ENCODE assay signal across 47 mouse cellular contexts in genomic region chr7:47148298-47148697, GRCm38 (mm10). TPM values are rescaled to one million over a fixed set of nuclear protein-coding genes. Genes with fewer than 3 reads are reported as not detected.
"Had no signal": no experiment of that assay in that cellular context is flagged by ENCODE, and none has a peak within 500 bp of the region (broad histone marks: within the 10 kb centered on the region; RNA-seq: fewer than 3 reads in every experiment).

No protein-coding gene starts in this region.

- H3K36me3 ChIP-seq: limb, embryonic 10.5 days; limb, embryonic 12.5 days; limb, embryonic 13.5 days; limb, embryonic 15.5 days; liver, embryonic 12.5 days; liver, embryonic 13.5 days; liver, embryonic 15.5 days; lung, embryonic 15.5 days; midbrain, embryonic 10.5 days; midbrain, embryonic 12.5 days; midbrain, embryonic 13.5 days; midbrain, embryonic 15.5 days; neural tube, embryonic 12.5 days; neural tube, embryonic 13.5 days had no signal

- H3K27me3 ChIP-seq: limb, embryonic 12.5 days; limb, embryonic 13.5 days; limb, embryonic 15.5 days; liver, embryonic 13.5 days; liver, embryonic 15.5 days; lung, embryonic 15.5 days; midbrain, embryonic 12.5 days; midbrain, embryonic 13.5 days; midbrain, embryonic 15.5 days; neural tube, embryonic 12.5 days had no signal

- ATAC-seq: liver, embryonic 12.5 days; liver, postnatal 0 days; lung, postnatal 0 days; midbrain, embryonic 13.5 days; midbrain, embryonic 15.5 days; midbrain, embryonic 16.5 days had no signal

- H3K4me2 ChIP-seq: limb, embryonic 12.5 days; limb, embryonic 13.5 days; limb, embryonic 15.5 days; liver, embryonic 11.5 days; liver, embryonic 12.5 days; liver, embryonic 13.5 days; liver, embryonic 15.5 days; lung, embryonic 14.5 days; lung, embryonic 15.5 days; midbrain, embryonic 11.5 days; midbrain, embryonic 12.5 days; midbrain, embryonic 13.5 days; midbrain, embryonic 15.5 days; neural tube, embryonic 12.5 days; neural tube, embryonic 13.5 days had no signal

- H3K9me3 ChIP-seq: limb, embryonic 10.5 days; limb, embryonic 12.5 days; limb, embryonic 13.5 days; limb, embryonic 15.5 days; liver, embryonic 12.5 days; liver, embryonic 13.5 days; liver, embryonic 15.5 days; lung, embryonic 15.5 days; megakaryocyte, embryonic 14.5 days; midbrain, embryonic 10.5 days; midbrain, embryonic 12.5 days; midbrain, embryonic 13.5 days; midbrain, embryonic 15.5 days; neural tube, embryonic 12.5 days; neural tube, embryonic 13.5 days had no signal

- DNase-seq: liver; liver, embryonic 13.5 days; liver, postnatal 0 days; lung, adult 18-20 months; lung, adult 2 months; lung, embryonic 14.5 days; lung, postnatal 10 days; lung, postnatal 14 days; lung, postnatal 36 days; lung, postnatal 4 days; midbrain, embryonic 14.5 days had no signal

- H3K4me3 ChIP-seq: limb, embryonic 10.5 days; limb, embryonic 12.5 days; limb, embryonic 13.5 days; limb, embryonic 15.5 days; liver, embryonic 12.5 days; liver, embryonic 13.5 days; liver, embryonic 15.5 days; lung, embryonic 15.5 days; megakaryocyte, embryonic 14.5 days; midbrain, embryonic 10.5 days; midbrain, embryonic 12.5 days; midbrain, embryonic 13.5 days; midbrain, embryonic 15.5 days; myocyte; neural tube, embryonic 12.5 days; neural tube, embryonic 13.5 days had no signal

- H3K9ac ChIP-seq: limb, embryonic 12.5 days; limb, embryonic 13.5 days; limb, embryonic 15.5 days; liver, embryonic 12.5 days; liver, embryonic 13.5 days; liver, embryonic 14.5 days; liver, embryonic 15.5 days; liver, postnatal 0 days; lung, embryonic 14.5 days; lung, embryonic 15.5 days; midbrain, embryonic 12.5 days; midbrain, embryonic 13.5 days; midbrain, embryonic 15.5 days; neural tube, embryonic 12.5 days; neural tube, embryonic 13.5 days had no signal

- H3K4me1 ChIP-seq: limb, embryonic 10.5 days; limb, embryonic 12.5 days; limb, embryonic 13.5 days; limb, embryonic 15.5 days; liver, embryonic 12.5 days; liver, embryonic 13.5 days; liver, embryonic 15.5 days; lung, embryonic 15.5 days; midbrain, embryonic 12.5 days; midbrain, embryonic 13.5 days; neural tube, embryonic 12.5 days; neural tube, embryonic 13.5 days had no signal

- H3K27ac ChIP-seq: limb, embryonic 10.5 days; limb, embryonic 12.5 days; limb, embryonic 13.5 days; limb, embryonic 15.5 days; liver, embryonic 12.5 days; liver, embryonic 13.5 days; liver, embryonic 14.5 days; liver, embryonic 15.5 days; lung, embryonic 15.5 days; macrophage; midbrain, embryonic 10.5 days; midbrain, embryonic 12.5 days; midbrain, embryonic 13.5 days; midbrain, embryonic 15.5 days; neural tube, embryonic 12.5 days; neural tube, embryonic 13.5 days had no signal

RNA-seq across cellular contexts. Expression of gene Ptpn5, which starts 14.8 kb away (rescaled TPM):
- total RNA-seq: liver, adult 2 months; megakaryocyte progenitor cell, adult 5-6 weeks; megakaryocyte, adult 5-6 weeks; megakaryocyte-erythroid progenitor cell, adult 5-6 weeks; monocyte, adult 5-6 weeks had no signal
- polyA plus RNA-seq: liver, embryonic 12.5 days; liver, embryonic 14.5 days; liver, embryonic 15.5 days; liver, embryonic 16.5 days; liver, postnatal 0 days; macrophage had no signal

RNA-seq across cellular contexts. Expression of gene Mrgpra6, which starts 56.4 kb away (rescaled TPM):
- total RNA-seq: left cerebral cortex, postnatal 10 days; left cerebral cortex, postnatal 14 days; left cerebral cortex, postnatal 25 days; left cerebral cortex, postnatal 36 days; liver, adult 2 months; megakaryocyte progenitor cell, adult 5-6 weeks; megakaryocyte-erythroid progenitor cell, adult 5-6 weeks; midbrain, postnatal 0 days; monocyte, adult 5-6 weeks had no signal
- polyA plus RNA-seq: limb, embryonic 10.5 days; limb, embryonic 11.5 days; limb, embryonic 12.5 days; limb, embryonic 13.5 days; limb, embryonic 14.5 days; limb, embryonic 15.5 days; liver, adult 2 months; liver, embryonic 11.5 days; liver, embryonic 12.5 days; liver, embryonic 13.5 days; liver, embryonic 14.5 days; liver, embryonic 15.5 days; liver, embryonic 16.5 days; liver, postnatal 0 days; lung, adult 2 months; lung, embryonic 14.5 days; lung, embryonic 15.5 days; lung, embryonic 16.5 days; lung, postnatal 0 days; macrophage; midbrain, embryonic 10.5 days; midbrain, embryonic 11.5 days; midbrain, embryonic 12.5 days; midbrain, embryonic 13.5 days; midbrain, embryonic 14.5 days; midbrain, embryonic 15.5 days; midbrain, embryonic 16.5 days; midbrain, postnatal 0 days; myocyte; neural tube, embryonic 11.5 days; neural tube, embryonic 12.5 days; neural tube, embryonic 13.5 days had no signal
